Mouse (Mus musculus) thymus, adult 18-20 months (tissue): Measurements from ENCODE around the gene Gm20441.
A peak's percentile ranks its signal among the peaks of the same experiment; 100 is the strongest.
"Not testable (repeated sequence)": the region's sequence is repeated elsewhere in the genome, so short reads cannot be mapped to it uniquely, and the experiment has no call there.

ENCODE experiments used
- DNase-seq, 2 experiments: peaks; one replicate each; pipeline ENCODE4 v3.0.0; 2022; ENCODE audit warnings: mixed read lengths in 2 of 2

The Gm20441 gene

GRCm38 (mm10) chr10:75779206-75780174 lies 1.3 kb downstream of the Gm20441 start:
- no peak for DNase-seq

GRCm38 (mm10) chr10:75777885-75778284 lies 2.9 kb downstream of the Gm20441 start:
- DNase-seq = no peak

GRCm38 (mm10) chr10:75776562-75776961 lies 4.2 kb downstream of the Gm20441 start:
- no peak for DNase-seq

GRCm38 (mm10) chr10:75774587-75774986 lies 6.2 kb downstream of the Gm20441 start:
- no peak for DNase-seq

GRCm38 (mm10) chr10:75774102-75774501 lies 6.7 kb downstream of the Gm20441 start:
- no peak for DNase-seq

- DNase-seq = peak; percentile 74 to 88
These were observed 7.7 kb downstream of the Gm20441 start, which contains the start of gene Ddt for GRCm38 (mm10) chr10:75772795-75773664. TSS of gene Ddt (minus strand) at chr10:75773414.

- not testable (repeated sequence) for DNase-seq
These were observed 13.0 kb downstream of the Gm20441 start for GRCm38 (mm10) chr10:75767756-75768155.

GRCm38 (mm10) chr10:75766856-75767255 lies 13.9 kb downstream of the Gm20441 start:
- no peak for DNase-seq

GRCm38 (mm10) chr10:75764519-75765473 lies 16.0 kb downstream of the Gm20441 start:
- DNase-seq = peak in 1 of 2 experiments; percentile 51

GRCm38 (mm10) chr10:75763682-75764518 lies 16.9 kb downstream of the Gm20441 start, which contains the start of gene Cabin1:
TSS of gene Cabin1 (minus strand) at chr10:75764341.
- peak; percentile 96 to 97 for DNase-seq

GRCm38 (mm10) chr10:75762413-75762812 lies 18.3 kb downstream of the Gm20441 start:
- no peak for DNase-seq

GRCm38 (mm10) chr10:75760311-75760710 lies 20.4 kb downstream of the Gm20441 start:
- DNase-seq = no peak

- DNase-seq = no peak
These were observed 24.0 kb downstream of the Gm20441 start for GRCm38 (mm10) chr10:75756719-75757118.

GRCm38 (mm10) chr10:75744017-75744416 lies 36.7 kb downstream of the Gm20441 start:
- peak; percentile 44 to 47 for DNase-seq

GRCm38 (mm10) chr10:75743369-75743768 lies 37.4 kb downstream of the Gm20441 start:
- no peak for DNase-seq

- no peak for DNase-seq
These were observed 39.9 kb downstream of the Gm20441 start for GRCm38 (mm10) chr10:75740866-75741265.

- no peak for DNase-seq
These were observed 55.3 kb downstream of the Gm20441 start for GRCm38 (mm10) chr10:75725449-75725848.
